Mouse (Mus musculus): ENCODE measurements at regions not wholly inside any gene's neighbourhood (a gene's known extent, or its start where the extent isn't known, plus 50 kb on each side); places are given as distances from the start of the nearest gene placed in this dataset.

- DNase-seq: no peak
Observed at GRCm38 (mm10) chr1:43633246-43633645, 97.2 kb upstream of the 1500015O10Rik start.

- peak; percentile 30 to 58 for DNase-seq
Observed at GRCm38 (mm10) chr1:43635718-43636117, 94.7 kb upstream of the 1500015O10Rik start.

GRCm38 (mm10) chr1:43637956-43638355 is 92.4 kb upstream of the 1500015O10Rik start:
- no peak for DNase-seq

- no peak for DNase-seq
Observed at GRCm38 (mm10) chr1:43672031-43672430, 58.4 kb upstream of the 1500015O10Rik start.

All from thymus, adult 18-20 months (tissue).